Mouse (Mus musculus) kidney, adult 2 months (tissue): Measurements from ENCODE around the gene Pck2.

Source experiments
- CTCF ChIP-seq: fragments of 200-500 bp; conservative IDR thresholded peaks from 2 replicates; pipeline ENCODE4 v1.5.1; 2011; ENCODE audit warnings: low read depth, mild to moderate bottlenecking, control low read depth, low read length, moderate library complexity, mixed read lengths; ENCODE audit not compliant: insufficient read depth, insufficient read length
- POLR2A ChIP-seq: fragments of 200-500 bp; IDR thresholded peaks from one replicate; pipeline ENCODE4 v1.6.1; 2011; ENCODE audit warnings: low read depth, low read length, control low read depth

DNA sequence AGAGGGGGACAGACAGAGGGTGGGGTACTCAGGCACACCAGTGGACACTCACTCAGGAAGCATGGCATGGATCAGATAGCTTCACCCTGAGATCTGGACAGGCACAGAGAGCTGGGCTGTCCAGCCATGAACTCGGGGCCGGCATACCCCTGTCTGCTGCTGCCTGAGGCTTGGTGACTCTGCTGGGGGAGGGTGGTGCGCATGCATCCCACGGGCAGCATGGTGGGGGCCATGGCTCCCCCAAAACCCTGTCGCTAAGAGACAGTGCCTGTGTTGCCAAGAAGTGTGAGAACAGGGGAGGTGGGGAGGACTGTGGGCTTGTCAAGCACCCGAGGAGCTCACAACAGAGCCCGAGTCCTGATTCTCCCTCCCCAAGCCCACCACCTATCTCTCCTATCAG, 29.0 kb upstream of the Pck2 start:
- TF ChIP-seq CTCF (no peak), POLR2A (no peak)
